Mouse (Mus musculus): Measurements from ENCODE around the gene Pdzd2.

GRCm38 (mm10) chr15:12355907-12356306 is 383.8 kb downstream of the Pdzd2 start:
- TF ChIP-seq POLR2A (IDR thresholded peaks at IDR 0.05; ENCODE audit: control insufficient read depth, low read depth, low read length), result no peak
- no peak for TF ChIP-seq CTCF (IDR thresholded peaks at IDR 0.05; ENCODE audit: control insufficient read depth, insufficient read depth, insufficient replicate concordance, low read depth, low read length)

Data from testis, adult 2 months (tissue).